Mouse (Mus musculus) hindbrain, embryonic 10.5 days (tissue): ENCODE measurements around the gene Ormdl2. TPM values are rescaled to one million over a fixed set of nuclear protein-coding genes. Genes with fewer than 3 reads are reported as not detected.

Source experiments
- polyA plus RNA-seq: library from polyadenylated mRNA; unstranded; fragments of >200 nt; fragmentation: Nextera tagmentation; extraction: Ambion mirVana; gene quantifications from 2 replicates; pipeline ENCODE4 v1.2.1, GENCODE M21; 2016

The Ormdl2 gene
- polyA plus RNA-seq, 1 experiment from 2014 or later, result 74.1 TPM

Other genes with a start within 250 kb of the Ormdl2 start
- gene Erbb3, start 232.0 kb downstream of the Ormdl2 start, polyA plus RNA-seq, result 5.0 and 13.5 TPM in 2 replicates
- 472 and 519 TPM in 2 replicates for gene Rps26, start 194.9 kb downstream of the Ormdl2 start, polyA plus RNA-seq
- 2.6 and 3.5 TPM in 2 replicates for gene Ikzf4, start 175.7 kb downstream of the Ormdl2 start, polyA plus RNA-seq
- 11.1 and 14.6 TPM in 2 replicates for gene Suox, start 147.6 kb downstream of the Ormdl2 start, polyA plus RNA-seq
- gene Rab5b, start 125.4 kb downstream of the Ormdl2 start, polyA plus RNA-seq, result 73.5 and 86.0 TPM in 2 replicates
- 7.1 and 7.3 TPM in 2 replicates for gene Pmel, start 117.5 kb downstream of the Ormdl2 start, polyA plus RNA-seq
- gene Cdk2, start 116.6 kb downstream of the Ormdl2 start, polyA plus RNA-seq, result 91.0 and 109 TPM in 2 replicates
- gene Dgka, start 76.8 kb downstream of the Ormdl2 start, polyA plus RNA-seq, result 4.1 and 4.4 TPM in 2 replicates
- gene Pym1, start 73.8 kb downstream of the Ormdl2 start, polyA plus RNA-seq, result 54.7 and 62.2 TPM in 2 replicates
- 0.36 and 0.39 TPM in 2 replicates for gene Mmp19, start 30.7 kb downstream of the Ormdl2 start, polyA plus RNA-seq
- gene Dnajc14, start 17.6 kb downstream of the Ormdl2 start, polyA plus RNA-seq, result 50.4 and 56.0 TPM in 2 replicates
- 19.1 and 23.3 TPM in 2 replicates for gene Tmem198b, start 17.3 kb downstream of the Ormdl2 start, polyA plus RNA-seq
- gene Sarnp, start 4.3 kb downstream of the Ormdl2 start, polyA plus RNA-seq, result 251 and 263 TPM in 2 replicates
- 8.9 and 11.1 TPM in 2 replicates for gene Gdf11, start 70.1 kb upstream of the Ormdl2 start, polyA plus RNA-seq
- gene Cd63, start 79.3 kb upstream of the Ormdl2 start, polyA plus RNA-seq, result 240 and 253 TPM in 2 replicates
- gene Rdh5, start 101.2 kb upstream of the Ormdl2 start, polyA plus RNA-seq, result 15.8 and 18.7 TPM in 2 replicates
- gene Bloc1s1, start 102.4 kb upstream of the Ormdl2 start, polyA plus RNA-seq, result 229 and 285 TPM in 2 replicates
- gene Itga7, start 112.2 kb upstream of the Ormdl2 start, polyA plus RNA-seq, result 3.7 and 4.0 TPM in 2 replicates
- not detected in 2 replicates for gene Mettl7b, start 139.3 kb upstream of the Ormdl2 start, polyA plus RNA-seq
- 0.06 TPM in 1 of 2 replicates, not detected in the other for gene Olfr9, start 167.8 kb upstream of the Ormdl2 start, polyA plus RNA-seq
- not detected in 2 replicates for gene Olfr763, start 189.1 kb upstream of the Ormdl2 start, polyA plus RNA-seq
- not detected in 2 replicates for gene Olfr764-ps1, start 218.3 kb upstream of the Ormdl2 start, polyA plus RNA-seq
- not detected in 2 replicates for gene Olfr765, start 228.4 kb upstream of the Ormdl2 start, polyA plus RNA-seq
- not detected in 2 replicates for gene Olfr766-ps1, start 247.3 kb upstream of the Ormdl2 start, polyA plus RNA-seq